Mouse (Mus musculus) heart, postnatal 0 days (tissue): ENCODE measurements around the gene Aif1.

ENCODE experiments used
- CTCF ChIP-seq: IDR thresholded peaks from 2 replicates; pipeline ENCODE4 v1.5.1; 2016; ENCODE audit warnings: antibody characterized with exemption, control low read depth, low read depth
- EP300 ChIP-seq: IDR thresholded peaks from 2 replicates; pipeline ENCODE4 v1.6.1; 2016; ENCODE audit warnings: antibody characterized with exemption, low read depth

GRCm38 (mm10) chr17:35209785-35210535 lies 34.1 kb upstream of the Aif1 start:
- TF ChIP-seq CTCF (no peak), EP300 (no peak)
